Mouse (Mus musculus): Measurements from ENCODE around the gene Chrm4.

Chrm4 gene

GRCm38 (mm10) chr2:91936154-91936553, 9.1 kb downstream of the Chrm4 start:
- in situ Hi-C loops (cut with MboI; ENCODE audit: low sequenced_read_pairs): no loop called here

- in situ Hi-C loops (cut with MboI; ENCODE audit: low sequenced_read_pairs): no loop called here
Observed at GRCm38 (mm10) chr2:91939303-91939935, 12.4 kb downstream of the Chrm4 start.

- in situ Hi-C loops (cut with MboI; ENCODE audit: low sequenced_read_pairs): no loop called here
Observed at GRCm38 (mm10) chr2:91942356-91942755, 15.3 kb downstream of the Chrm4 start.

GRCm38 (mm10) chr2:91944170-91944950, 17.3 kb downstream of the Chrm4 start:
- in situ Hi-C loops (cut with MboI; ENCODE audit: low sequenced_read_pairs): no loop called here

- in situ Hi-C loops (cut with MboI; ENCODE audit: low sequenced_read_pairs): no loop called here
Observed at GRCm38 (mm10) chr2:91945483-91945882, 18.4 kb downstream of the Chrm4 start, which contains the start of gene Gm9821. Gene Gm9821 (plus strand): TSS chr2:91945703.

GRCm38 (mm10) chr2:91946836-91947235, 19.8 kb downstream of the Chrm4 start:
- in situ Hi-C loops (cut with MboI; ENCODE audit: low sequenced_read_pairs): no loop called here

- in situ Hi-C loops (cut with MboI; ENCODE audit: low sequenced_read_pairs): no loop called here
Observed at GRCm38 (mm10) chr2:91947397-91948150, 20.5 kb downstream of the Chrm4 start.

- in situ Hi-C loops (cut with MboI; ENCODE audit: low sequenced_read_pairs): no loop called here
Observed at GRCm38 (mm10) chr2:91948151-91948509, 21.1 kb downstream of the Chrm4 start.

GRCm38 (mm10) chr2:91948792-91949241, 21.8 kb downstream of the Chrm4 start:
- in situ Hi-C loops (cut with MboI; ENCODE audit: low sequenced_read_pairs): no loop called here

- in situ Hi-C loops (cut with MboI; ENCODE audit: low sequenced_read_pairs): no loop called here
Observed at GRCm38 (mm10) chr2:91949411-91950274, 22.6 kb downstream of the Chrm4 start.

GRCm38 (mm10) chr2:91950275-91951085, 23.4 kb downstream of the Chrm4 start:
- in situ Hi-C loops (cut with MboI; ENCODE audit: low sequenced_read_pairs): no loop called here

- in situ Hi-C loops (cut with MboI; ENCODE audit: low sequenced_read_pairs): no loop called here
Observed at GRCm38 (mm10) chr2:91953825-91954224, 26.8 kb downstream of the Chrm4 start.

GRCm38 (mm10) chr2:91955121-91955591, 28.1 kb downstream of the Chrm4 start:
- in situ Hi-C loops (cut with MboI; ENCODE audit: low sequenced_read_pairs): no loop called here

- in situ Hi-C loops (cut with MboI; ENCODE audit: low sequenced_read_pairs): no loop called here
Observed at GRCm38 (mm10) chr2:91955875-91956274, 28.8 kb downstream of the Chrm4 start.

- in situ Hi-C loops (cut with MboI; ENCODE audit: low sequenced_read_pairs): no loop called here
Observed at GRCm38 (mm10) chr2:91957096-91957495, 30.0 kb downstream of the Chrm4 start.

GRCm38 (mm10) chr2:91958049-91958448, 31.0 kb downstream of the Chrm4 start:
- in situ Hi-C loops (cut with MboI; ENCODE audit: low sequenced_read_pairs): no loop called here

- in situ Hi-C loops (cut with MboI; ENCODE audit: low sequenced_read_pairs): no loop called here
Observed at GRCm38 (mm10) chr2:91958701-91959457, 31.8 kb downstream of the Chrm4 start.

- in situ Hi-C loops (cut with MboI; ENCODE audit: low sequenced_read_pairs): no loop called here
Observed at GRCm38 (mm10) chr2:91959544-91960410, 32.7 kb downstream of the Chrm4 start.

Measured in CH12F3 (cell line).